Mouse (Mus musculus): ENCODE measurements around the gene Tent5c.

GRCm38 (mm10) chr3:100411945-100412344 is 77.2 kb downstream of the Tent5c start:
- no peak for TF ChIP-seq CTCF (IDR thresholded peaks at IDR 0.05)
- no peak for TF ChIP-seq EP300 (IDR thresholded peaks at IDR 0.05)
